Mouse (Mus musculus) bone marrow, adult 2 months (tissue): ENCODE measurements around the gene Olfr1191-ps1.
"Not testable (repeated sequence)": the region's sequence is repeated elsewhere in the genome, so short reads cannot be mapped to it uniquely, and the experiment has no call there.

ENCODE experiments used
- CTCF ChIP-seq: fragments of 200-500 bp; IDR thresholded peaks from 2 replicates; pipeline ENCODE4 v1.5.1; 2011; ENCODE audit warnings: low read length, control low read depth; ENCODE audit not compliant: control insufficient read depth, insufficient read depth
- POLR2A ChIP-seq: fragments of 200-500 bp; IDR thresholded peaks from 2 replicates; pipeline ENCODE4 v1.6.1; 2011; ENCODE audit warnings: low read depth, mild to moderate bottlenecking, control low read depth, low read length, borderline replicate concordance; ENCODE audit not compliant: control insufficient read depth

DNA sequence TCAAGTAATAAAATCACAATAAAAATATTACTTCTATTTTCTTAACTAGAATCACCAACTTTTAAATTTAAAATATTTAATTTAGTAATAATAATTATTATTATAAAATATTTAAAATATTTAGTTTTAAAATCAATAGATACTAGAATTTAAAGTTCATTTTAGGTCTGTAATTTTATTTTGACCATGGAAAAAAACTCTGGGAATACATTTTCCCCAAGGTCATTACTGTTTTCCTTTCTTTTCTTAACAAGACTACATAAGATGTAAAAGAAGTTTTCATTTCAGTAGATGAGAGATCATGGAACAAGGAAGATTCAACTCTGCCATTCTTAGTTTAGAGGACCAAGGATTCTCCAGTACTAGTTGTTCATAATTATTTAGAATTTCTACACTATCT, 35.0 kb downstream of the Olfr1191-ps1 start, which contains the start of gene Olfr1193:
- not testable (repeated sequence) for TF ChIP-seq CTCF, POLR2A
